ENCODE assay signal across 19 mouse cellular contexts in the genomic region with DNA sequence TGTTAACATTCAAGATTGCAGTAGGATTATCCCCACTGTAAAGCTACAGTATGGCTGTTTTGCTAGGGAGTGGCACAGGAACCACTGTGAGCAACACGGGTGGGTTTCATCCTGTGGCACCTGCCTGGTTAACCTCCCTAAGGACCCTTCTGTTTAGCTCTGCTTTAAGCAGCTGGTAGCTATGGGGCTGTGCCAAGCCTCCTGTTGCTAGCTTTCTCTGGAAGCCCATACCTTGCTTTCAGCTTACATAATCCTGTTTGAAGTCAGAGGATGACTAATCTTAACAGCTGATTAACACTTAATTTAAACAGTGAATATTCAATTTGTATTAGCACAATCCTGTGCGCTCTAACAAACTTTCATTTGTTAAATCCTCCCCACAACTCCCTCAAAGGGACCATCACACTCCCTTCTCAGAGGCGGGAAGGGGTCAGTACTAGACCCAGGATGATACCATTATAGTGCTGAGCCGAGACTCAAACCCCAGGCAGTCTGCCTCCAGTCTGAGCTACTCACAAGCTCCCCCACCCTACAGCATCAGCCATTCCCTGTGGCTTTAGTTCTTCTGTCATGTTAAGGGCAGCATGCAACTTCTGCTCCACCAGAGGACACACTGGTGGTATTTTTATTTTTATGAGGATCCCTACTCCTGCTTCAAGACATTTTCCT. TPM values are rescaled to one million over a fixed set of nuclear protein-coding genes. Genes with fewer than 3 reads are reported as not detected.
DNase-seq lines count a peak whose midpoint lies in the region; ATAC-seq and TF ChIP-seq lines count a peak whose summit lies in the region.
"Had no signal": no experiment of that assay in that cellular context is flagged by ENCODE, and none has a peak within 500 bp of the region (broad histone marks: within the 10 kb centered on the region; RNA-seq: fewer than 3 reads in every experiment).

No protein-coding gene starts in this region.

- H3K4me1 ChIP-seq in forebrain, embryonic 13.5 days, result no peaks in the 10 kb centered on the region
- H3K4me1 ChIP-seq in forebrain, embryonic 11.5 days (replicated peaks; ENCODE audit: control insufficient read depth, insufficient read depth, low read length), result 0 out of 2 replicates have a peak, but pooled peaks cover 2% of the 10 kb centered on the region
- H3K4me1 ChIP-seq in hindbrain, embryonic 15.5 days (replicated peaks), result no peaks in the 10 kb centered on the region
- 0 out of 2 replicates have a peak, but pooled peaks cover 2% of the 10 kb centered on the region for H3K4me1 ChIP-seq in hindbrain, embryonic 14.5 days (replicated peaks; ENCODE audit: control insufficient read depth, insufficient read depth, low read length)
- no peaks in the 10 kb centered on the region for H3K4me1 ChIP-seq in midbrain, postnatal 0 days (ENCODE audit: insufficient read depth, low read length)
- no peaks in the 10 kb centered on the region for H3K4me1 ChIP-seq in midbrain, embryonic 16.5 days (ENCODE audit: control insufficient read depth, insufficient read depth, low read length)
- H3K4me1 ChIP-seq: intestine, embryonic 15.5 days; limb, embryonic 12.5 days had no signal

- peaks cover 8% of the 10 kb centered on the region; the same call in 1 of the 2 replicates for H3K36me3 ChIP-seq in forebrain, embryonic 13.5 days (ENCODE audit: poor library complexity, severe bottlenecking)
- H3K36me3 ChIP-seq in forebrain, embryonic 11.5 days (ENCODE audit: control insufficient read depth, insufficient read depth, low read length), result no peaks in the 10 kb centered on the region; the same call in 1 of the 2 replicates
- H3K36me3 ChIP-seq in hindbrain, embryonic 15.5 days, result no peaks in the 10 kb centered on the region
- H3K36me3 ChIP-seq in hindbrain, embryonic 14.5 days (replicated peaks; ENCODE audit: control insufficient read depth, insufficient read depth), result no peaks in the 10 kb centered on the region; the same call in 1 of the 2 replicates
- no peaks in the 10 kb centered on the region for H3K36me3 ChIP-seq in midbrain, postnatal 0 days (ENCODE audit: insufficient read depth, low read length)
- H3K36me3 ChIP-seq in midbrain, embryonic 16.5 days (ENCODE audit: control insufficient read depth, insufficient read depth, low read length), result no peaks in the 10 kb centered on the region
- H3K36me3 ChIP-seq: intestine, embryonic 15.5 days had no signal

- 76% methylated on average over 4 of the region's 4 CpGs for WGBS in forebrain, embryonic 13.5 days
- WGBS in forebrain, embryonic 11.5 days, result 81% methylated on average over 4 of the region's 4 CpGs
- WGBS in hindbrain, embryonic 15.5 days, result 80% methylated on average over 4 of the region's 4 CpGs
- 73% methylated on average over 4 of the region's 4 CpGs for WGBS in hindbrain, embryonic 14.5 days
- WGBS in midbrain, postnatal 0 days, result 56% methylated on average over 4 of the region's 4 CpGs
- 68% methylated on average over 4 of the region's 4 CpGs for WGBS in midbrain, embryonic 16.5 days

- H3K4me3 ChIP-seq in forebrain, embryonic 13.5 days, result no peak overlapping the region
- H3K4me3 ChIP-seq in forebrain, embryonic 11.5 days (ENCODE audit: low read depth, low read length), result no peak overlapping the region
- no peak overlapping the region for H3K4me3 ChIP-seq in hindbrain, embryonic 15.5 days
- no peak overlapping the region for H3K4me3 ChIP-seq in hindbrain, embryonic 14.5 days (replicated peaks; ENCODE audit: low read length)
- H3K4me3 ChIP-seq in midbrain, postnatal 0 days (ENCODE audit: low read depth, low read length), result no peak overlapping the region
- H3K4me3 ChIP-seq in midbrain, embryonic 16.5 days (ENCODE audit: low read depth, low read length), result no peak overlapping the region
- H3K4me3 ChIP-seq: heart, adult 2 months; intestine, embryonic 15.5 days; layer of hippocampus, adult 2 months; limb, embryonic 12.5 days had no signal

- no peak overlapping the region for H3K9ac ChIP-seq in forebrain, embryonic 13.5 days
- no peak overlapping the region for H3K9ac ChIP-seq in forebrain, embryonic 11.5 days (ENCODE audit: low read length)
- H3K9ac ChIP-seq in hindbrain, embryonic 15.5 days, result no peak overlapping the region
- H3K9ac ChIP-seq in hindbrain, embryonic 14.5 days, result no peak overlapping the region
- H3K9ac ChIP-seq in midbrain, postnatal 0 days (replicated peaks; ENCODE audit: low read length, poor library complexity, severe bottlenecking), result no peak overlapping the region
- no peak overlapping the region for H3K9ac ChIP-seq in midbrain, embryonic 16.5 days (ENCODE audit: low read depth, low read length)
- H3K9ac ChIP-seq: intestine, embryonic 15.5 days; limb, embryonic 12.5 days; liver, postnatal 0 days had no signal

- no peak overlapping the region for H3K27ac ChIP-seq in forebrain, embryonic 13.5 days
- H3K27ac ChIP-seq in forebrain, embryonic 11.5 days (ENCODE audit: low read depth, low read length), result no peak overlapping the region
- no peak overlapping the region for H3K27ac ChIP-seq in hindbrain, embryonic 15.5 days (replicated peaks)
- H3K27ac ChIP-seq in hindbrain, embryonic 14.5 days, result no peak overlapping the region
- H3K27ac ChIP-seq in midbrain, postnatal 0 days (ENCODE audit: low read depth, low read length), result no peak overlapping the region
- no peak overlapping the region for H3K27ac ChIP-seq in midbrain, embryonic 16.5 days (ENCODE audit: low read length)
- H3K27ac ChIP-seq: heart, adult 2 months; intestine, embryonic 15.5 days; layer of hippocampus, adult 2 months; limb, embryonic 12.5 days; macrophage had no signal

- no peaks in the 10 kb centered on the region for H3K27me3 ChIP-seq in forebrain, embryonic 13.5 days
- no peaks in the 10 kb centered on the region for H3K27me3 ChIP-seq in forebrain, embryonic 11.5 days (ENCODE audit: control insufficient read depth, insufficient read depth, low read length)
- H3K27me3 ChIP-seq in hindbrain, embryonic 15.5 days, result no peaks in the 10 kb centered on the region
- H3K27me3 ChIP-seq in hindbrain, embryonic 14.5 days (ENCODE audit: control insufficient read depth, insufficient read depth, low read length), result no peaks in the 10 kb centered on the region
- H3K27me3 ChIP-seq in midbrain, postnatal 0 days (ENCODE audit: insufficient read depth, low read length), result no peaks in the 10 kb centered on the region
- H3K27me3 ChIP-seq in midbrain, embryonic 16.5 days (ENCODE audit: control insufficient read depth, insufficient read depth, low read depth, low read length), result no peaks in the 10 kb centered on the region
- H3K27me3 ChIP-seq: intestine, embryonic 15.5 days; limb, embryonic 12.5 days had no signal

- TF ChIP-seq CTCF in midbrain, postnatal 0 days (IDR thresholded peaks at IDR 0.05), result no peak

- ATAC-seq in forebrain, embryonic 13.5 days, result peak; percentile 46; the same call in 1 of the 2 replicates
- ATAC-seq in forebrain, embryonic 11.5 days (replicated peaks; ENCODE audit: low FRiP score), result no peak
- peak; percentile 65; the same call in 1 of the 2 replicates for ATAC-seq in hindbrain, embryonic 15.5 days (ENCODE audit: low FRiP score, low read depth)
- no peak; the same call in 1 of the 2 replicates for ATAC-seq in hindbrain, embryonic 14.5 days (ENCODE audit: low FRiP score)
- peak; percentile 43; the same call in 1 of the 2 replicates for ATAC-seq in midbrain, postnatal 0 days (ENCODE audit: low FRiP score)
- no peak for ATAC-seq in midbrain, embryonic 16.5 days
- ATAC-seq: intestine, embryonic 15.5 days; liver, postnatal 0 days had no signal

- DNase-seq in forebrain, embryonic 11.5 days (ENCODE audit: low spot score), result no peak
- DNase-seq in hindbrain, embryonic 14.5 days (ENCODE audit: low spot score), result no peak
- no peak for DNase-seq in midbrain, postnatal 0 days (ENCODE audit: low spot score)
- DNase-seq in adrenal gland, postnatal 14 days, result no peak
- DNase-seq: adrenal gland, postnatal 10 days; cerebellum, adult 9-10 months; gastrocnemius, postnatal 25 days; heart, adult 2 months; liver, postnatal 0 days; thymus, adult 18-20 months; thymus, postnatal 36 days had no signal

- no peak overlapping the region for H3K4me2 ChIP-seq in forebrain, embryonic 13.5 days
- no peak overlapping the region for H3K4me2 ChIP-seq in forebrain, embryonic 11.5 days (ENCODE audit: low read depth, low read length, severe bottlenecking)
- no peak overlapping the region for H3K4me2 ChIP-seq in hindbrain, embryonic 15.5 days
- no peak overlapping the region for H3K4me2 ChIP-seq in hindbrain, embryonic 14.5 days (replicated peaks)
- H3K4me2 ChIP-seq in midbrain, postnatal 0 days (ENCODE audit: low read depth, low read length, poor library complexity, severe bottlenecking), result no peak overlapping the region
- H3K4me2 ChIP-seq in midbrain, embryonic 16.5 days (ENCODE audit: low read length), result no peak overlapping the region
- H3K4me2 ChIP-seq: intestine, embryonic 15.5 days; limb, embryonic 12.5 days; liver, embryonic 11.5 days had no signal

- H3K9me3 ChIP-seq in forebrain, embryonic 13.5 days (replicated peaks), result no peaks in the 10 kb centered on the region
- H3K9me3 ChIP-seq in forebrain, embryonic 11.5 days (ENCODE audit: control insufficient read depth, low read length), result no peaks in the 10 kb centered on the region; the same call in 1 of the 2 replicates
- H3K9me3 ChIP-seq in hindbrain, embryonic 15.5 days, result peaks cover 5% of the 10 kb centered on the region; the same call in 1 of the 2 replicates
- no peaks in the 10 kb centered on the region; the same call in 1 of the 2 replicates for H3K9me3 ChIP-seq in hindbrain, embryonic 14.5 days (ENCODE audit: control insufficient read depth, low read length)
- no peaks in the 10 kb centered on the region for H3K9me3 ChIP-seq in midbrain, postnatal 0 days (ENCODE audit: low read length)
- peaks cover 2% of the 10 kb centered on the region; the same call in 1 of the 2 replicates for H3K9me3 ChIP-seq in midbrain, embryonic 16.5 days (replicated peaks; ENCODE audit: control insufficient read depth, low read length, poor library complexity, severe bottlenecking)
- H3K9me3 ChIP-seq: intestine, embryonic 15.5 days had no signal

RNA-seq across cellular contexts. Expression of a gene that starts 15.0 kb away (rescaled TPM):
- polyA plus RNA-seq in forebrain, embryonic 13.5 days (2015; fragmentation: Nextera tagmentation; extraction: Ambion mirVana), result 2.6 and 3.0 TPM in 2 replicates
- 2.6 and 3.0 TPM in 2 replicates for polyA plus RNA-seq in forebrain, embryonic 11.5 days (2014; fragmentation: Nextera tagmentation; extraction: Ambion mirVana)
- polyA plus RNA-seq in hindbrain, embryonic 15.5 days (2015; fragmentation: Nextera tagmentation; extraction: Ambion mirVana), result 0.52 and 0.83 TPM in 2 replicates
- polyA plus RNA-seq in hindbrain, embryonic 14.5 days (2014; fragmentation: Nextera tagmentation; extraction: Ambion mirVana), result 0.31 and 0.38 TPM in 2 replicates
- 0.27 and 0.94 TPM in 2 replicates for total RNA-seq in midbrain, postnatal 0 days (2014; rRNA removed)
- polyA plus RNA-seq in midbrain, postnatal 0 days (2015; fragmentation: Nextera tagmentation; extraction: Ambion mirVana), result 0.23 and 0.34 TPM in 2 replicates
- polyA plus RNA-seq in midbrain, embryonic 16.5 days (2015; fragmentation: Nextera tagmentation; extraction: Ambion mirVana), result 0.18 and 0.67 TPM in 2 replicates
- total RNA-seq in adrenal gland, postnatal 14 days (2021), result 2.0 and 2.7 TPM in 2 replicates
- total RNA-seq: gastrocnemius, postnatal 25 days; heart, adult 2 months had no signal

RNA-seq across cellular contexts. Expression of a gene that starts 50.3 kb away (rescaled TPM):
- 152 and 170 TPM in 2 replicates for polyA plus RNA-seq in forebrain, embryonic 13.5 days (2015; fragmentation: Nextera tagmentation; extraction: Ambion mirVana)
- polyA plus RNA-seq in forebrain, embryonic 11.5 days (2014; fragmentation: Nextera tagmentation; extraction: Ambion mirVana), result 185 and 196 TPM in 2 replicates
- polyA plus RNA-seq in hindbrain, embryonic 15.5 days (2015; fragmentation: Nextera tagmentation; extraction: Ambion mirVana), result 102 and 108 TPM in 2 replicates
- polyA plus RNA-seq in hindbrain, embryonic 14.5 days (2014; fragmentation: Nextera tagmentation; extraction: Ambion mirVana), result 115 and 118 TPM in 2 replicates
- 91.1 and 137 TPM in 2 replicates for total RNA-seq in midbrain, postnatal 0 days (2014; rRNA removed)
- 84.8 and 101 TPM in 2 replicates for polyA plus RNA-seq in midbrain, postnatal 0 days (2015; fragmentation: Nextera tagmentation; extraction: Ambion mirVana)
- 106 and 121 TPM in 2 replicates for polyA plus RNA-seq in midbrain, embryonic 16.5 days (2015; fragmentation: Nextera tagmentation; extraction: Ambion mirVana)
- total RNA-seq in adrenal gland, postnatal 14 days (2021), result 125 and 138 TPM in 2 replicates

Comparison
In these comparisons a context has a peak if more than half of its experiments do, and no peak if none do; other contexts are left out.
1. ATAC-seq: peak in forebrain, embryonic 13.5 days (single experiment), hindbrain, embryonic 15.5 days (single experiment) and midbrain, postnatal 0 days (single experiment); none in forebrain, embryonic 11.5 days (single experiment), hindbrain, embryonic 14.5 days (single experiment) and midbrain, embryonic 16.5 days (single experiment).